Mouse (Mus musculus): ENCODE results near the gene Arl6ip1. TPM values are rescaled to one million over a fixed set of nuclear protein-coding genes. Genes with fewer than 3 reads are reported as not detected.

Arl6ip1 gene
- polyA plus RNA-seq (2012; ENCODE audit: low replicate concordance), result 1.3 and 21.0 TPM in 2 replicates

DNA sequence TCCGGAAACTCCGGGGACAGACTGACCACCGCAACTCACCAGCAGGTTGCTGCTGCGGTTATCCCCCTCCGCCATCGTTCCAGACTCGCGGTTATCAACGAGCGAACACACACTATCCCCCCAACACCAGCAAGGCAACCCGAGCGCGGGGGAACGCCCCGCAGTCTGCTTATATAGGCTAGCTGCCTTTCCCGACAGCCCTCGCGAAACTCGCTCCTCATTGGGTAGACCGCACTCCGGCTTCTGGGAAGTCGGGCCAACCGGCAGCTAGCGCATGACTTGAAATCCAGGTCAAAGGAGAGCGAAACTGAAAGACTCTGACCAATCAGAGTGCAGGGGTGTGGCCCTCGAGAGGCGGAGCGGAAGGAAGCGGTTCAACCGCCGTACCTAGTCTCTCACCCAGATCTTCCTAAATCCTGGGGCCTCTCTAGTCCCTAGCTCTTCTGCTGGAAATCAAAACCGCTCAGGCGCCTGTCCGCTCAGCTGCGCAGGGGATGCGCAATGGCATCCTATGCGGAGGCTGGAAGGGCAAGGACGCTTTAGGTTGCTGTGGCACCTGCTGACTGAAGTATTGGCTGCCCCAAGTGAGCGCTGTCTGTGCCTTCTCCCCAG is at the start of gene Arl6ip1:
TSS of gene Arl6ip1 (minus strand) at position 233 of the 612 bp plus-strand sequence.

DNA sequence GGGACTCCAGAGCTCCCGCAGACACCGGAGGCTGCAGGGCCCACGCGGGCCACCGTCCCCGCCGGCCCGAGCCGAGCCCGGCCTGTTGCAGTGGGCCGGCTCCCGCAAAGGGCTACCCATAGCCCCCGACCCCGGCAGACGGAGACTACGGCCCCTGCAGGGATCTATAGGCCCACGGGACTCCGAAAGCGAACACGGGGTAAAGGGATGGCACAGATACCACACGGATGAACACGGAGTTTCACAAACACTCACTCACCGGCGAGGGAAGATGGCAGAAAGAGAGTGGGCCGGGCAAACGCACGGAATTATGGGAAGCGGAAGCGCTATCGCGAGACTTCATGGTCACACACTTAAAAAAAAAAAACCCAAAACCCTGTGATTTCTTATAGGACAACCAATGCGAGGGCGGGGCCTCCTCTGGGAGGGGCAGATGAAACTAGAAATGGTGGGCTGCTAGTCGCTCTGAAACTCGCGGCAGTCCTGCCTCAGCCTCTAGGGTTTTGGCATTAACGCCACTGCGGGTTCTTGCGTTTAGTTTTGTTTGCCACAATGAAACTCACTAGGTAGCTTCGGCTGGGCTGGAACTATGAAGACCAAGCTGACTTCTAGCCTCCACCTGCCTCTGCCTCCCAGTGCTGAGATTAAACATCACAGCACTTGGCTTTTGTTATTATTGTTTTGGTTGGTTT is 13.4 kb downstream of the Arl6ip1 start, which contains the start of gene Rps15a:
TSS of gene Rps15a (minus strand) at position 312 of the 692 bp plus-strand sequence.

Other genes with a start within 250 kb of the Arl6ip1 start
- 6.0 and 18.5 TPM in 2 replicates for gene Rps15a, start 13.5 kb downstream of the Arl6ip1 start, polyA plus RNA-seq (2012; ENCODE audit: low replicate concordance)
- gene Smg1, start 114.0 kb upstream of the Arl6ip1 start, polyA plus RNA-seq (2012; ENCODE audit: low replicate concordance), result 24.0 and 51.8 TPM in 2 replicates